Mouse (Mus musculus): ENCODE results near the gene Rps11. TPM values are rescaled to one million over a fixed set of nuclear protein-coding genes. Genes with fewer than 3 reads are reported as not detected.

Rps11 gene
- polyA plus RNA-seq, 1 experiment from 2014 or later, result 1,523 TPM

- no peaks in the 10 kb centered on the region; the same call in 1 of the 2 replicates for H3K4me1 ChIP-seq
- no peak overlapping the region for H3K27ac ChIP-seq (replicated peaks)
- no peak overlapping the region for H3K4me2 ChIP-seq (replicated peaks)
- 81% methylated on average over 5 of the region's 5 CpGs for WGBS
- H3K9me3 ChIP-seq (replicated peaks), result no peaks in the 10 kb centered on the region
- no peak overlapping the region for H3K9ac ChIP-seq
- ATAC-seq (ENCODE audit: insufficient number of reproducible peaks, low FRiP score, low TSS enrichment, low read depth), result no peak
- no peak overlapping the region for H3K4me3 ChIP-seq (replicated peaks)
- H3K27me3 ChIP-seq, result no peaks in the 10 kb centered on the region
- H3K36me3 ChIP-seq, result peaks cover 56% of the 10 kb centered on the region
Observed at GRCm38 (mm10) chr7:45141914-45142313, 17.7 kb upstream of the Rps11 start.

GRCm38 (mm10) chr7:45141319-45141718 is 17.1 kb upstream of the Rps11 start:
- Histone ChIP-seq H3K9me3 (replicated peaks) (no peaks in the 10 kb centered on the region), H3K9ac (no peak overlapping the region), H3K27ac (replicated peaks) (no peak overlapping the region), H3K27me3 (no peaks in the 10 kb centered on the region), H3K4me2 (replicated peaks) (no peak overlapping the region), H3K36me3 (peaks cover 51% of the 10 kb centered on the region), H3K4me1 (no peaks in the 10 kb centered on the region; the same call in 1 of the 2 replicates), H3K4me3 (replicated peaks) (no peak overlapping the region)
- 91% methylated on average over 3 of the region's 3 CpGs for WGBS
- ATAC-seq (ENCODE audit: insufficient number of reproducible peaks, low FRiP score, low TSS enrichment, low read depth), result no peak

GRCm38 (mm10) chr7:45139904-45140723 is 15.9 kb upstream of the Rps11 start:
- Histone ChIP-seq H3K9me3 (replicated peaks) (no peaks in the 10 kb centered on the region), H3K4me3 (replicated peaks) (no peak overlapping the region), H3K27me3 (no peaks in the 10 kb centered on the region), H3K4me1 (peaks cover 4% of the 10 kb centered on the region; the same call in 1 of the 2 replicates), H3K9ac (no peak overlapping the region), H3K36me3 (peaks cover 39% of the 10 kb centered on the region), H3K27ac (replicated peaks) (no peak overlapping the region), H3K4me2 (replicated peaks) (no peak overlapping the region)
- 64% methylated on average over 8 of the region's 8 CpGs for WGBS
- no peak for ATAC-seq (ENCODE audit: insufficient number of reproducible peaks, low FRiP score, low TSS enrichment, low read depth)

GRCm38 (mm10) chr7:45138403-45138802 is 14.2 kb upstream of the Rps11 start:
- Histone ChIP-seq H3K27me3 (no peaks in the 10 kb centered on the region), H3K4me2 (replicated peaks) (no peak overlapping the region), H3K9me3 (replicated peaks) (no peaks in the 10 kb centered on the region), H3K4me3 (replicated peaks) (no peak overlapping the region), H3K27ac (replicated peaks) (no peak overlapping the region), H3K4me1 (peaks cover 10% of the 10 kb centered on the region; the same call in 1 of the 2 replicates), H3K36me3 (peaks cover 22% of the 10 kb centered on the region), H3K9ac (no peak overlapping the region)
- no peak for ATAC-seq (ENCODE audit: insufficient number of reproducible peaks, low FRiP score, low TSS enrichment, low read depth)
- 83% methylated on average over 1 of the region's 1 CpGs for WGBS

- Histone ChIP-seq H3K4me2 (replicated peaks) (no peak overlapping the region), H3K9me3 (replicated peaks) (no peaks in the 10 kb centered on the region), H3K27me3 (no peaks in the 10 kb centered on the region), H3K27ac (replicated peaks) (no peak overlapping the region), H3K36me3 (peaks cover 13% of the 10 kb centered on the region), H3K4me1 (peaks cover 10% of the 10 kb centered on the region; the same call in 1 of the 2 replicates), H3K4me3 (replicated peaks) (no peak overlapping the region), H3K9ac (no peak overlapping the region)
- ATAC-seq (ENCODE audit: insufficient number of reproducible peaks, low FRiP score, low TSS enrichment, low read depth), result no peak
- WGBS, result 77% methylated on average over 12 of the region's 12 CpGs
Observed at GRCm38 (mm10) chr7:45137171-45138006, 13.2 kb upstream of the Rps11 start.

- H3K4me3 ChIP-seq (replicated peaks), result peak within 1 kb of the TSS; percentile 60
- peak within 1 kb of the TSS; percentile 68 for H3K9ac ChIP-seq
- no peaks in the 10 kb centered on the region for H3K36me3 ChIP-seq
- ATAC-seq (ENCODE audit: insufficient number of reproducible peaks, low FRiP score, low TSS enrichment, low read depth), result peak; percentile 81
- 2% methylated on average over 29 of the region's 29 CpGs for WGBS
- H3K4me1 ChIP-seq, result peaks cover 10% of the 10 kb centered on the region; the same call in 1 of the 2 replicates
- no peak within 1 kb of the TSS for H3K27ac ChIP-seq (replicated peaks)
- H3K4me2 ChIP-seq (replicated peaks), result peak within 1 kb of the TSS; percentile 84
- no peaks in the 10 kb centered on the region for H3K9me3 ChIP-seq (replicated peaks)
- H3K27me3 ChIP-seq, result no peaks in the 10 kb centered on the region
Observed at GRCm38 (mm10) chr7:45135993-45136567, 11.8 kb upstream of the Rps11 start, which contains the start of the genes Gm45713 and Flt3l. Gene Gm45713 (minus strand): TSS chr7:45136231. Gene Flt3l (minus strand): TSS chr7:45136432.

- peak overlapping the region; percentile 84 for H3K4me2 ChIP-seq (replicated peaks)
- no peak overlapping the region for H3K9ac ChIP-seq
- H3K36me3 ChIP-seq, result no peaks in the 10 kb centered on the region
- no peaks in the 10 kb centered on the region for H3K27me3 ChIP-seq
- H3K27ac ChIP-seq (replicated peaks), result no peak overlapping the region
- peak overlapping the region; percentile 60 for H3K4me3 ChIP-seq (replicated peaks)
- no peaks in the 10 kb centered on the region for H3K9me3 ChIP-seq (replicated peaks)
- WGBS, result 72% methylated on average over 3 of the region's 3 CpGs
- H3K4me1 ChIP-seq, result peaks cover 10% of the 10 kb centered on the region; the same call in 1 of the 2 replicates
- no peak for ATAC-seq (ENCODE audit: insufficient number of reproducible peaks, low FRiP score, low TSS enrichment, low read depth)
Observed at GRCm38 (mm10) chr7:45135370-45135769, 11.1 kb upstream of the Rps11 start.

- Histone ChIP-seq H3K4me3 (replicated peaks) (no peak overlapping the region), H3K9ac (no peak overlapping the region), H3K27ac (replicated peaks) (no peak overlapping the region), H3K27me3 (no peaks in the 10 kb centered on the region), H3K4me1 (peaks cover 15% of the 10 kb centered on the region), H3K9me3 (replicated peaks) (no peaks in the 10 kb centered on the region), H3K4me2 (replicated peaks) (no peak overlapping the region), H3K36me3 (no peaks in the 10 kb centered on the region)
- ATAC-seq (ENCODE audit: insufficient number of reproducible peaks, low FRiP score, low TSS enrichment, low read depth), result no peak
- 10% methylated on average over 12 of the region's 12 CpGs for WGBS
Observed at GRCm38 (mm10) chr7:45134544-45135026, 10.3 kb upstream of the Rps11 start.

GRCm38 (mm10) chr7:45133446-45134159 is 9.4 kb upstream of the Rps11 start:
- H3K4me2 ChIP-seq (replicated peaks), result no peak overlapping the region
- 78% methylated on average over 8 of the region's 8 CpGs for WGBS
- no peaks in the 10 kb centered on the region for H3K36me3 ChIP-seq
- no peaks in the 10 kb centered on the region for H3K27me3 ChIP-seq
- H3K9ac ChIP-seq, result no peak overlapping the region
- no peak overlapping the region for H3K4me3 ChIP-seq (replicated peaks)
- H3K27ac ChIP-seq (replicated peaks), result no peak overlapping the region
- ATAC-seq (ENCODE audit: insufficient number of reproducible peaks, low FRiP score, low TSS enrichment, low read depth), result no peak
- H3K9me3 ChIP-seq (replicated peaks), result no peaks in the 10 kb centered on the region
- peaks cover 20% of the 10 kb centered on the region for H3K4me1 ChIP-seq

- no peak for ATAC-seq (ENCODE audit: insufficient number of reproducible peaks, low FRiP score, low TSS enrichment, low read depth)
- H3K9ac ChIP-seq, result no peak overlapping the region
- H3K36me3 ChIP-seq, result peaks cover 6% of the 10 kb centered on the region
- peaks cover 27% of the 10 kb centered on the region for H3K4me1 ChIP-seq
- no peak overlapping the region for H3K4me2 ChIP-seq (replicated peaks)
- no peaks in the 10 kb centered on the region for H3K9me3 ChIP-seq (replicated peaks)
- H3K27me3 ChIP-seq, result no peaks in the 10 kb centered on the region
- H3K27ac ChIP-seq (replicated peaks), result no peak overlapping the region
- H3K4me3 ChIP-seq (replicated peaks), result no peak overlapping the region
- 77% methylated on average over 11 of the region's 11 CpGs for WGBS
Observed at GRCm38 (mm10) chr7:45131850-45132249, 7.6 kb upstream of the Rps11 start.

Data from embryonic facial prominence, embryonic 15.5 days (tissue).